Mouse (Mus musculus): Measurements from ENCODE around the gene Ccser1. TPM values are rescaled to one million over a fixed set of nuclear protein-coding genes. Genes with fewer than 3 reads are reported as not detected.
A peak's percentile ranks its signal among the peaks of the same experiment; 100 is the strongest.

Ccser1 gene
- polyA plus RNA-seq (2014; fragmentation: Nextera tagmentation; extraction: Ambion mirVana) = 23.9 and 28.2 TPM in 2 replicates

DNA sequence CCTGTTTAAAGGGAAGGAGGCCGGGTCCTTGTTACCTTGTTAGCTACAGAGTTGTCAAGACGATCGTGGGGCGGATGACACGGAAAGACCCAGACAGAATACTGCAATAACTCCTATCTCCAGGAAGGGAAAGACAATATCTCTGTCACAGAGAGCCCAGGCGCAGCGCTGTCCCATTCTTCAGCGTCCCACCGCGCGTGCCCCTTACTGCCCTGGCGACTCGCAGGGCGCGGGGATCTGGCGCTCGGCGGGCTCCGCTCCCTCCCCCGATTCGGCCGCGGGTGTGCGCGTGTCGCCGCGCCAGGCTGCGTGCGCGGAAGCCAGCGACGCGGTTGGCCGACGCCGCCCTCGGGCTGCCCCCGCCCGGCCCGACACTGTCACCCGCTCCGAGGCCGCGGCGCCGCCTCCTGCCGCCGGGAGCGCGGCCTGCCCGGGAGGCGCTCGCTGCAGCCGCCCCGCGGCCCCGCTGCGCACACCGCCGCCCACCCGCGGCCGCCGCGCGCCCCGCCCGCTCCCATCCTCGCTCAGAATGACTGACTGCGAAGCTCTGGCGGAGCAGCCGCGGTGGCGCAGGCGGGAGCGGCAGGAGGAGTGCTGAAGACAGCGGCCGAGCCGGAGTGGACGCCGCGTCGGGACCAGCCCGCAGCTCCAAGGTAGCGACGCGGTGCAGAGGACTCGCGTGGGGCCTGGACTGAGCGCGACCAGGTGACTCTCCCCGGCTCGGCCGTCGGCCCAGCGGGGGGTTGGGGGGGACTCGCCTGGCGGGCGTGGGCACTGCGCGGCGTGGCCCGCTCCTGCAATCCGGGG, at the start of gene Ccser1:
Gene Ccser1, plus strand, starts transcription at position 376 of the 807 bp plus-strand sequence.
- peak within 1 kb of the TSS; percentile 93 for H3K27ac ChIP-seq
- H3K4me2 ChIP-seq (replicated peaks) = peak within 1 kb of the TSS; percentile 69
- H3K36me3 ChIP-seq (replicated peaks; ENCODE audit: control insufficient read depth, insufficient read depth) = no peaks in the 10 kb centered on the region
- peak within 1 kb of the TSS; percentile 92 for H3K4me3 ChIP-seq (replicated peaks; ENCODE audit: low read length)
- ATAC-seq (ENCODE audit: low FRiP score) (peak; percentile 89), DNase-seq (ENCODE audit: low spot score) (peak; percentile 66)
- peak within 1 kb of the TSS; percentile 89 for H3K9ac ChIP-seq
- no peaks in the 10 kb centered on the region for H3K27me3 ChIP-seq (ENCODE audit: control insufficient read depth, insufficient read depth, low read length)
- peaks cover 28% of the 10 kb centered on the region for H3K4me1 ChIP-seq (replicated peaks; ENCODE audit: control insufficient read depth, insufficient read depth, low read length)
- WGBS = under 1% methylated on average over 81 of the region's 105 CpGs
- H3K9me3 ChIP-seq (ENCODE audit: control insufficient read depth, low read length) = no peaks in the 10 kb centered on the region

DNA sequence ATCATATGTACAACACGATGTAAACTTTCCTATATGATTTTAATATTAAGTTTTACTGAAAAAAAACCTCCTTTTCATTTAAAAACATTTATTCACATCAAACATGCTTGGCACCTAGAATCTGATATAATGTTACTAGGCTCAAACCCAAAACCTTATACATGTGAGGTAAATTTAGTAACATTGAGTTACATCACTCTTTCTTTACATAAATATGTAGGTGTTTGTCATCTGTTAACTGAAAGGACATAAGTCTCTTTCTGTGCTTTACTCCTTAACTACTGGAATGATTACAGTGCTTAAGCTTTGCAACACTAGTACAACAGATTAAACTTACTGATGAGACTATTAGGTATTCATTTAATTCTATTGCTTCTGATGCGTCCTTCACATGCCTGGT, 43.7 kb upstream of the Ccser1 start:
- no peaks in the 10 kb centered on the region for H3K36me3 ChIP-seq (replicated peaks; ENCODE audit: control insufficient read depth, insufficient read depth)
- no peak overlapping the region for H3K4me3 ChIP-seq (replicated peaks; ENCODE audit: low read length)
- H3K4me2 ChIP-seq (replicated peaks) = no peak overlapping the region
- no peaks in the 10 kb centered on the region for H3K4me1 ChIP-seq (replicated peaks; ENCODE audit: control insufficient read depth, insufficient read depth, low read length)
- 0 out of 2 replicates have a peak, but pooled peaks cover 5% of the 10 kb centered on the region for H3K9me3 ChIP-seq (ENCODE audit: control insufficient read depth, low read length)
- ATAC-seq (ENCODE audit: low FRiP score) = no peak
- DNase-seq (ENCODE audit: low spot score) = no peak
- H3K27me3 ChIP-seq (ENCODE audit: control insufficient read depth, insufficient read depth, low read length) = no peaks in the 10 kb centered on the region
- H3K27ac ChIP-seq = no peak overlapping the region
- H3K9ac ChIP-seq = no peak overlapping the region
- WGBS = 92% methylated on average over 2 of the region's 2 CpGs

DNA sequence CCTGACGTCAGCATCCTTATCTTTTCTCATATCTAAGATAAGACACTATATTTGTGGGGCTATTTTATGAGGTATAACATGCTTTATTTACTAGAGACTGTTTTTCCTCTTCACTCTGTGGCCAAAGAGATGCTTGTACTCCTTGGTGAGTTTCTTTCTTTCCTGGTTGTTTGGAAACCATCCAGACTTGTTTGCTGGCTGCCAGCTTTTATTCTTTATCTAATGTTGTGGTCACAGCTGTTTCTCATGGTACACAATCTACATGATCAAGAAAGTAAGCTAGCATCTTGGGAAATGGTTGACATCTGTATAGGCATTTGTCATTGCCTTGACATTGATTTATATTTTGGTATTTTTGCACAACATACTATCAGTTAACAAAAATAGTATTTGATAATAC, 37.1 kb upstream of the Ccser1 start:
- Histone ChIP-seq H3K27me3 (ENCODE audit: control insufficient read depth, insufficient read depth, low read length) (no peaks in the 10 kb centered on the region), H3K9me3 (ENCODE audit: control insufficient read depth, low read length) (no peaks in the 10 kb centered on the region), H3K9ac (no peak overlapping the region), H3K4me1 (replicated peaks; ENCODE audit: control insufficient read depth, insufficient read depth, low read length) (no peaks in the 10 kb centered on the region), H3K27ac (no peak overlapping the region), H3K4me2 (replicated peaks) (no peak overlapping the region), H3K4me3 (replicated peaks; ENCODE audit: low read length) (no peak overlapping the region), H3K36me3 (replicated peaks; ENCODE audit: control insufficient read depth, insufficient read depth) (no peaks in the 10 kb centered on the region)
- WGBS = 80% methylated on average over 1 of the region's 1 CpGs
- ATAC-seq (ENCODE audit: low FRiP score) (no peak), DNase-seq (ENCODE audit: low spot score) (no peak)

DNA sequence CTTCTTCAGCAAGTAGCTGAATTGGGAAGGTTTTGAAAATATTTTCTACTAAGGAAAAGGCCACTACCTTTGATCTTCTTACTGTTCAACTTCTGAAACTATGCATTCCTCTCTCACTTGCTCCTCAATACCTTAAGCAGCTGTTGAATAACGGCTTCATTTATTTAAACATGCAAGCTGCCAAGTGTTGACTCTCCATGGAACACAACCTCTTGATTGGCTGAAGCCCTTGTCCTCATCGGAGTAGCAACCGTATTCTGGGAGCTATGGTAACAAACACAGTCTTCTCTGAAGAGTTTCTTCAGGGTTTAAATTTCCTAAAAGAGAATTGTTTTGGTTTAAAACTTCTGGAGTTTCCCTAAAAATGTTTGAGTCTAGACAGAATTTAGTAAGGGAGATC, 27.2 kb upstream of the Ccser1 start:
- Histone ChIP-seq H3K9me3 (ENCODE audit: control insufficient read depth, low read length) (no peaks in the 10 kb centered on the region), H3K27ac (no peak overlapping the region), H3K27me3 (ENCODE audit: control insufficient read depth, insufficient read depth, low read length) (no peaks in the 10 kb centered on the region), H3K4me2 (replicated peaks) (no peak overlapping the region), H3K36me3 (replicated peaks; ENCODE audit: control insufficient read depth, insufficient read depth) (no peaks in the 10 kb centered on the region), H3K4me3 (replicated peaks; ENCODE audit: low read length) (no peak overlapping the region), H3K4me1 (replicated peaks; ENCODE audit: control insufficient read depth, insufficient read depth, low read length) (peaks cover 10% of the 10 kb centered on the region; the same call in 1 of the 2 replicates), H3K9ac (no peak overlapping the region)
- no peak for ATAC-seq (ENCODE audit: low FRiP score)
- DNase-seq (ENCODE audit: low spot score) = no peak
- 86% methylated on average over 3 of the region's 3 CpGs for WGBS

DNA sequence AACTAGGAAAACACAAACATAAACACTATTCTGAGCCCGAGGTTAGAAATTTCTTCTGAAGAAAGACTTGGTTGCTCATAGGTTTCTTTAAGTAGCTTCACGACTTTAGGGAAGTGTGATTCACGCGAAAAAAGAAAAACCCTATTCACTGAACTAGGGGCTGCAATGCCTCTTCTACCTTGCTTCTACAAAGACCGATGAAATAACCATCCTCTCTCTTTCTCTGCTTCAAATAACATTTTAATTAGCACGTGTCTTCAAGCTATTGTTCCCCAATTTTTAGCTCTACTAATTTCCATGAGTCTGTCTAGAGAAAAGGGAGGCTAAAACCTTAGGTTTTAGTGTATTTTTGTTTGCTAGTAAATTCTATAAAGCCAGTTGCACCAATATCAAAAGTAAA, 25.5 kb upstream of the Ccser1 start:
- WGBS = 48% methylated on average over 6 of the region's 6 CpGs
- DNase-seq (ENCODE audit: low spot score) = no peak
- no peak overlapping the region for H3K4me3 ChIP-seq (replicated peaks; ENCODE audit: low read length)
- H3K9ac ChIP-seq = no peak overlapping the region
- H3K36me3 ChIP-seq (replicated peaks; ENCODE audit: control insufficient read depth, insufficient read depth) = no peaks in the 10 kb centered on the region
- peaks cover 10% of the 10 kb centered on the region; the same call in 1 of the 2 replicates for H3K4me1 ChIP-seq (replicated peaks; ENCODE audit: control insufficient read depth, insufficient read depth, low read length)
- no peak for ATAC-seq (ENCODE audit: low FRiP score)
- H3K27me3 ChIP-seq (ENCODE audit: control insufficient read depth, insufficient read depth, low read length) = no peaks in the 10 kb centered on the region
- no peaks in the 10 kb centered on the region for H3K9me3 ChIP-seq (ENCODE audit: control insufficient read depth, low read length)
- no peak overlapping the region for H3K27ac ChIP-seq
- no peak overlapping the region for H3K4me2 ChIP-seq (replicated peaks)

DNA sequence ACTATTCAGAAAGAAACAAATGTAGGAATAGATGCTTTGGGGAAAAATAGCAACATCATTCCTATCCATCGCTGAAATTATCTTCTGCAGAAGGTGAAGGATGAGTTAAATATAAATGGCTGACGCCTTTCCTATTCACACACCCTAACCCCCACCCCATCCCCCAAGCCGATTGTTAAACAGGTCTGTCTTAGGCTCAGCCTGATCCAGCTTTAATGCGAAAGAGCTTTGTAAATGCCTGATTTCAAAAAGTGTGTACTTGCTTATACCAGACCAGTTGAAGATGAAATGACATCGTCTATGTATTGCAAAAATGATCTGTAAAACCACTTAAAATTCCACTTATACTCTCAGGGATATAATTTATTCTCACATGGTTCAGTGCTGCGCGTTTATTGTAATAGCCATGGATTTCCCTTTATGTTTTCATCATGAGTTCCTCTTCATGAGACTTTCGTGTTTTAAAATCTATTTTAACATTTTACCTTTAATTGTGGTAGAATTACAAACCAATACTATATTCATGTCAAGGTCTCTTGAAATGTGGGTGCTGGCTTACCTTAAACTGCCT, 25.0 kb upstream of the Ccser1 start:
- Histone ChIP-seq H3K27ac (no peak overlapping the region), H3K27me3 (ENCODE audit: control insufficient read depth, insufficient read depth, low read length) (no peaks in the 10 kb centered on the region), H3K4me2 (replicated peaks) (no peak overlapping the region), H3K4me3 (replicated peaks; ENCODE audit: low read length) (no peak overlapping the region), H3K36me3 (replicated peaks; ENCODE audit: control insufficient read depth, insufficient read depth) (no peaks in the 10 kb centered on the region), H3K9me3 (ENCODE audit: control insufficient read depth, low read length) (no peaks in the 10 kb centered on the region), H3K4me1 (replicated peaks; ENCODE audit: control insufficient read depth, insufficient read depth, low read length) (peaks cover 10% of the 10 kb centered on the region; the same call in 1 of the 2 replicates), H3K9ac (no peak overlapping the region)
- 40% methylated on average over 8 of the region's 8 CpGs for WGBS
- 0 out of 2 replicates have a peak, but pooled peaks have one; percentile 34 for ATAC-seq (ENCODE audit: low FRiP score)
- no peak for DNase-seq (ENCODE audit: low spot score)

DNA sequence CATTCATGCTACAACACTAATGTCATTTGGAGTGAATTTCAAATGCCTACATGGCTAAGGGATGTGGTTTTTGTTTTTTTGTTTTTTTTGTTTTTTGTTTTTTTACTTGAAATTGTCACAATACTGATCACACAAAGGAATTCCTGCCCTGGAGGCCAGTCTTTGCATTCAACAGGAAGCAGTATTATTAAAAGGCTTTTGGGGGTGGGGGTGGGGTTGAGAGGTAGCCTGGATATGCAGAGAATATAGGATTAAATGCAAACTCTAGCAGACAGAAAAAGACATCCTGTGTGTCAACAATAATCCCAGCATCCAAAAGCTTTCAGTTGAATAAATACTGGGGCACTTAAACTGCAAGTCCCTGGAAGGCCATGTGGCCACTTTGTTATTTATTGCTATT, 24.4 kb upstream of the Ccser1 start:
- H3K9ac ChIP-seq = no peak overlapping the region
- no peak for DNase-seq (ENCODE audit: low spot score)

DNA sequence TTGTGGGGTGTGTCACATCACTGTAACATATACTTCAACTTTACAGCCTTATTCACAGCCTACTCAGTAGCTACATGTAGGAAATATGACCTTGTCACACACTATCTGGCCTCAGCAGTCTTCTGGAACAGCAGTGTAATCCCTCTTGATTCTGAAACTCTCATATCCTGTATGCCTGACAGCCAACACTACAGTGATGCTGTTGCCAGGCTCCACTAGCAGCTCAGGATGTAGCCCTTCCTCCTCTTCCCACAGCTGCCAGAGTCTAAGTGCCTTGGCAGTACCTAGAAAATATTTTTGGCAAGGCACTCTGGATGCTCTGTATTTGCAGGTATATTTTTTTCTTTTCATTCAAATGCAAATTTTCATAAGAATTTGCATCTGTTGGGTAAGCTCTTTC, 18.0 kb upstream of the Ccser1 start:
- no peak overlapping the region for H3K9ac ChIP-seq
- no peak overlapping the region for H3K4me2 ChIP-seq (replicated peaks)
- ATAC-seq (ENCODE audit: low FRiP score) = no peak
- no peak overlapping the region for H3K27ac ChIP-seq
- no peaks in the 10 kb centered on the region for H3K4me1 ChIP-seq (replicated peaks; ENCODE audit: control insufficient read depth, insufficient read depth, low read length)
- no peaks in the 10 kb centered on the region for H3K36me3 ChIP-seq (replicated peaks; ENCODE audit: control insufficient read depth, insufficient read depth)
- no peak overlapping the region for H3K4me3 ChIP-seq (replicated peaks; ENCODE audit: low read length)
- no peaks in the 10 kb centered on the region for H3K9me3 ChIP-seq (ENCODE audit: control insufficient read depth, low read length)
- no peak for DNase-seq (ENCODE audit: low spot score)
- H3K27me3 ChIP-seq (ENCODE audit: control insufficient read depth, insufficient read depth, low read length) = no peaks in the 10 kb centered on the region

More for the DNA sequence above, 24.4 kb upstream of the Ccser1 start:
- H3K4me3 ChIP-seq (replicated peaks; ENCODE audit: low read length) = no peak overlapping the region
- H3K9me3 ChIP-seq (ENCODE audit: control insufficient read depth, low read length) = no peaks in the 10 kb centered on the region
- no peak overlapping the region for H3K4me2 ChIP-seq (replicated peaks)
- H3K27me3 ChIP-seq (ENCODE audit: control insufficient read depth, insufficient read depth, low read length) = no peaks in the 10 kb centered on the region
- H3K36me3 ChIP-seq (replicated peaks; ENCODE audit: control insufficient read depth, insufficient read depth) = no peaks in the 10 kb centered on the region
- no peak overlapping the region for H3K27ac ChIP-seq
- peaks cover 10% of the 10 kb centered on the region; the same call in 1 of the 2 replicates for H3K4me1 ChIP-seq (replicated peaks; ENCODE audit: control insufficient read depth, insufficient read depth, low read length)
- no peak for ATAC-seq (ENCODE audit: low FRiP score)

DNA sequence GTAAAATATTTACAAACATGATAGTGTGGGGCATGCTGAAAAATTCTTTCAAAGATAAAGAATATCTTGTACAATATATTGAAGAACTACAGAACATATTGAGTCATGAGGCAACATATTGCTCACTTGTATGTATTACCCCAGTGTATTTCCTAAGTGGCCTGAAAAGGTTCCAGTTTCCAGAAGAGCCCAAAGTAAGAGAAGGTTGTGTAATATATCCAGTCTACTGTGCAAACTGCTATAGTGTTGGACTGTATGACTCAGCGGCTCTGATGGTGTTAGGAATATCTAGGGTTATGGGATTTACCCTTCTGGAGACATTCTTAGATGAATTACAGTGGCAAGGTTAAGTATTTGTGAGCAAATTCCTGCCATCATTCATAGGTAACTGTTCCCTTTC, 13.2 kb upstream of the Ccser1 start:
- no peak overlapping the region for H3K9ac ChIP-seq
- WGBS = 98% methylated on average over 1 of the region's 1 CpGs
- no peaks in the 10 kb centered on the region for H3K9me3 ChIP-seq (ENCODE audit: control insufficient read depth, low read length)
- H3K27ac ChIP-seq = no peak overlapping the region
- DNase-seq (ENCODE audit: low spot score) = no peak
- H3K36me3 ChIP-seq (replicated peaks; ENCODE audit: control insufficient read depth, insufficient read depth) = no peaks in the 10 kb centered on the region
- H3K4me2 ChIP-seq (replicated peaks) = no peak overlapping the region
- no peak overlapping the region for H3K4me3 ChIP-seq (replicated peaks; ENCODE audit: low read length)
- no peaks in the 10 kb centered on the region for H3K4me1 ChIP-seq (replicated peaks; ENCODE audit: control insufficient read depth, insufficient read depth, low read length)
- no peaks in the 10 kb centered on the region for H3K27me3 ChIP-seq (ENCODE audit: control insufficient read depth, insufficient read depth, low read length)
- no peak for ATAC-seq (ENCODE audit: low FRiP score)

Data from hindbrain, embryonic 14.5 days (tissue).